Mouse (Mus musculus) MN1 (cell line): Measurements from ENCODE around the gene Gfra1.

Experiments used
- DNase-seq: peaks from one replicate; pipeline ENCODE4 v3.0.0-alpha.2; 2016; ENCODE audit warnings: low spot score

Gfra1 gene

DNA sequence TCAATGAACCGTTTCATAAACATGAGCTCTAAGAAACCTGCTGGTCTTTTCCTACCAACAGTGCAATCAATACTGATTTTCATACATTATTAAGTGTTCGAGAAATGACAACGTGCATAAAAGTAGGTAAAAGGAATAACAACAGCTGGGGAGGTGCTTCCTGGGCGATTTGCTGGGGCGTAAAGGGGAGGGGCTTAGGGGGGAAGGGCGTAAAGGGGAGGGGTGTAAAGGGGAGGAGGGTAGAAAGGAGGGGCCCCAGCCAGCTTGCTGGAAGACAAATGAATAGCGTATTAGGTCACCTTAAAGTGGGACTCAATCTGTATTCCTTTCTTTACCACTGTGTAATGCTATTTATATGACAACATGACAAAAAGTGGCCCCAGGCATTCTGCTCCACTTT, 13.9 kb downstream of the Gfra1 start:
- no peak for DNase-seq

DNA sequence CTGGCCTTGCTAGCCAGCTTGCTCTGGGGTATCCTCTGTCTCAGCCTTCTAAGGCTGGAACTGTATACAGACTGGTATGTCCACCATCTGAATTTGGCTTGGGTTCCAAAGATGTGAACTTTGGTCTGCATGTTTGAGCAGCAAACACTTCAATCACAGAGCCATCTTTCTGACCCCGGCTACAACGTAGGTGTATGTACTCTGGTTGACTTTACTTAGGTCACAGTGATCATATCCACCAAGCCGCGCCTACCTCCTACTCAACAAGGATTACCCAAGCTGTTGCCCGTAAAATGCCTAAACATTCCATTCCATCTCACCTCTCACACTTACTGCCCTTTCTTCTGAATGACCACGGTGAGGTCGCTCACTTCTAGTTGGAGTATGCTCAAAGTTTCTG, 14.5 kb downstream of the Gfra1 start:
- DNase-seq = no peak

DNA sequence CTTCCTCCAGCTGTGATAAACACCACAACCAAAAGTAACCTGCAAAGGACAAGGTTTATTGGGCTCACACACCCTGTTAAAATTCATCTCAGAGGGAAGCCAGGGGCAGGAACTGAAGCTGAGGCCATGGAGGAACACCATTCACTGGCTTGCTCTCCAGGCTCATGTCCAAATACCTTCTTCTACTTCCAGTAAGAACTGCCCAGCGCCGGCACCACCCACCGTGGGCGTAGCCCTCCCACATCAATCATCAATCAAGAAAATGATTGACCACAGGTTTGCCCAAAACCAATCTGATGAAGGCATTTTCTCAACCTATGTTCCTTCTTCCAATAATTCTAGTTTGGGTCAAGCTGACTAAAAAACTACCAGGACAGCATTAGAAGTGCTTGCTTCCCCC, 16.9 kb downstream of the Gfra1 start:
- DNase-seq = no peak

DNA sequence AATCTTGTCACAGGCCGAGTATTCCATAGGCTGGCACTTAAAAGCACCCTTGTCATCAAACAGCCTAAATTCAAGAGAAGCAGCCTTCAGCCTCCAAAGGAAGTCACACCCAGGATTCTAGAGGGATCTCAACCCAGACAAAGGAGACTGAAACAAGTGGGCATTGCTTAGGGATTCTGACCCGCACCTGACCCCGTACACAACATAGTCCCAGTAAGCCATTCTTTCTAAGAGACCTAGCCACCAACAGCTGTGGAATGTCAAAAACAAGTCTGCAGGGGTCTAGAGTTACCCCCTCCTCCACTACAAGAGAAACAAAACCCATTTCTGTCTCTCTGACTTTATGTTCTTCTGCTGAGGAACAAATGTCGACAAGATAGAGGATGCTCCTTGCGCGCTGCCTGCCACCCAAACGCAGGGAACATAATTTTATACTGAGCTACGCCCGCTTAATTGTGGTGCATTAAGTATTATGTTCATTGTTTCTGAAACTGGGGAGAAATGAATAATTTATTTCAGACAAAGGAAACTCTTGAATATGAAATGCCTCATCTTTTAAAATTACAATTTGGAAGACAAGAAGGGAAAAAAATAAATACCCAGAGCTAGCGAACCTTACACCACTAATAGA, 18.2 kb downstream of the Gfra1 start:
- DNase-seq = no peak

DNA sequence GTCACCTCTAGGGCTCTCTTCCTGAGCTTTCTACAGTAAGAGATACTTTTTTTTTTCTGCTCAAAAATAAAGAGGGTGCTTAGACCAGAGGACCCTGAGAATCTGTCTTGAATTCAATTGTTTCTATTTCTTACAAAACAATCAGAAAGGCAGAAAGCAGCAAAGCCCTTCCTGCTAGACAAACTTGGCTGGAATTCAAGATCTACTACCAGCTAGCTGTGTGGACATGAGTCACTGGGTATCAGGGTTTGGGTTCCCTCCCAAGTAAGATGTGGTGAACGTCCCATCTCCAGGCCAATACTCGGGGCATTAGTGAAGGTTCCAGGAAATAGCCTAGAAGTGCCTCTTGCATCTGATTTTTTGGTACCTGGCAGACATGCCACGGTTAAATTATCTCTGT, 18.8 kb downstream of the Gfra1 start:
- peak; percentile 68 for DNase-seq

DNA sequence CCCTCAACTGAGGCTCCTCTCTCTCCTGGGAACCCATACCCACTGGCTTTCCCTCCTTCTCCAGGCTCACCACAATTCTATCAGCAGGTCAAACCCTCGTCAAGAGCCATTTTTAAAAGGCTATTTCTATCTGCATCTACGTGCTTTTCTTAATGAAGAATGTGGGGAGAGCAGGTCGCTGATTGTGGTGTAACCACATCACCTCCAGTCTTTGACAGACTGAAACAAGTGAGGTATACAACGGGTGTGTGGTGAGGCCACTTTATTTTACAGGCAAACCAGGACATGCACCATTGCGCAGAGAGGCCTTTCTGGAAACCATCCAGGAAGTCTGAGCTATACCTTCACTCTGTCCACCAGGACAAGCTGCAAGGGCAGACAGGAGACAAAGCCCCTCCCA, 19.8 kb downstream of the Gfra1 start:
- DNase-seq = no peak

DNA sequence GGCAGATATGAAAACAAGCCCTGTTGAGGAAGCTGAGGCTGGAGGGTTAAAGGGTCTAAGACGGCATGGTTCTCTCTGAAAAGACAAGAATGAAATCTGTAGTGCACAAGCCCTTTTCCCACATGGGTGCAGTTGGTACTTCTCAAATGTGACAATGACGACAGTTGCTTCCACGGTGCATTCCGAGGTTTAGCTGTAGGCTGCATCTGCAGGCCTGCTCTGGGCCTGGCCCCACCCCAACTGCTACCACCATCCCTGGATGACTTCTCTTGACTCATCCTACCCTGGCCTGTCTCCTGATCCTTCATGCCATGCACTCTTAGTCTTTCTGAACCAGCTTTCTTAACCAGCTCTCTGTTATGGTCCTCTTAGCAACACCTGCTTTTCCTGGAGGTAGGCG, 22.9 kb downstream of the Gfra1 start:
- no peak for DNase-seq

DNA sequence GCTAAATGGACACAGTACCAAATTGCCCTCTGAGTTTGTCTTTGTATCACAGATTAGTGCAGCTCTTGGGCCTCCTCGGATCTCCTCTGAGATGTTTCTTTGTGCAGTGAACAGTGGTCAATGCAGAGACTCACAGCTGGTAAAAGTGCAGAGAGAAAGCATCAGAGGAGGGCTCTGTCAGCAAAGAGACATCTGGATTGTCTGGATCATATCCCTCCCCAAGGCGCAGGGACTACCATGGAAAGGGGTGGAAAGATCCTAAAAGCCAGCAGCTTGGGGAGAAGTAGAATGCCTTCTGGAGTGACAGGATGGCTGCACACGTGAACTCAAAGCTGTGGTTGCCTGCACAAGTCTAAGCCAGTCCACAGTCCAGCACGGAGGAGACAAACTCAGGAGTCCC, 27.2 kb downstream of the Gfra1 start:
- no peak for DNase-seq

DNA sequence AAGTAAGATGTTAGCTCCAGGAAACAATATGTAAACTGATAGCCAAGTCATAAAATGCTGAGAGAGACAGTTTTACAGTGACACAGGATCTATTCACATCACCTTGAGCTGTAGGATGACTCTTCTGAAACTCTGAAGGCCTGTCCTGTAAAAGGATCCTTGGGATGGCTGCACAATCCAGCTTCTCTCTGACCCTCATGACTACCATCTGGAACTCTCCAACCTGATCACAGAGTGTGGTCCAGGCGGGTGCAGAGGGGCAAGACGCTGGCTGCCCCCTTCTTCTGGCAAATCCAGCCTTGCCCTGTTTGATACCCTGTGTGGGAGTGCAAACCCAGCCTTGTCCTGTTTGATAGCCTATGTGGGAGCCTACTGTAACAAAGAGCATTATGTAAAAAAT, 28.4 kb downstream of the Gfra1 start:
- no peak for DNase-seq

DNA sequence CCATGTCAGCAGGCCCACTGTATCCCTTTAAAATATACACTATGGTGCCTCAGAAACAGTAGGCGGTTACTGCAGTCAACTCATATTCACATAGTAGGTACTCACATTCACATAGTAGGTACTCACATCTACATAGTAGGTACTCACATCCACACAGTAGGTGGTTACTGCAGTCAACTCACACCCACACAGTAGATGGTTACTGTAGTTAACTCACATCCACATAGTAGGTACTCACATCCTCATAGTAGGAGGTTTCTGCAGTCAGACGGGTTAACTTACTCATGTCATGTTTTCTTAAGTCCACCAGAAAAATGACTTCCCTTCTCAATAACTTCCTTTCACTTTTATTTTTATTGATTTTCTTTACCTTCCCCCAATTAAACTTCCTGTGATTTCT, 30.8 kb downstream of the Gfra1 start:
- DNase-seq = no peak

DNA sequence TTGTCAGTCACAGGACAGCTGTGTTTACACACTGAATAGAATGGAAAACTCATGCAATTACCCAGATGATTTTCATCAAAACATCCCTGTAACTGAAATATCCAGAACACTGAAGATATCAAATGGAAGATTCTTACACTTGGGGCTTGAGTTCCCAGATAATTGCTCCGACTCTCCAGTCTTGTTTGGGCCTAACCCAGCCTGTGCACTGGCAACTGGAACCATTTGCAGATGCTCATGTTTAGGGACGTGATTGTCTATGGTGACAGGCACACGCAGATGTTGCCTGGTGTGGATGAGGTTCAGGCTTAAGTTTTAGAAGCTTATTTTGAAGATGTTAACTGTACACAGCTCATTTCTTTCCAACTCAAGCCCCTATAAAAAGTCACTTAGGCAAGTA, 31.5 kb downstream of the Gfra1 start:
- no peak for DNase-seq

DNA sequence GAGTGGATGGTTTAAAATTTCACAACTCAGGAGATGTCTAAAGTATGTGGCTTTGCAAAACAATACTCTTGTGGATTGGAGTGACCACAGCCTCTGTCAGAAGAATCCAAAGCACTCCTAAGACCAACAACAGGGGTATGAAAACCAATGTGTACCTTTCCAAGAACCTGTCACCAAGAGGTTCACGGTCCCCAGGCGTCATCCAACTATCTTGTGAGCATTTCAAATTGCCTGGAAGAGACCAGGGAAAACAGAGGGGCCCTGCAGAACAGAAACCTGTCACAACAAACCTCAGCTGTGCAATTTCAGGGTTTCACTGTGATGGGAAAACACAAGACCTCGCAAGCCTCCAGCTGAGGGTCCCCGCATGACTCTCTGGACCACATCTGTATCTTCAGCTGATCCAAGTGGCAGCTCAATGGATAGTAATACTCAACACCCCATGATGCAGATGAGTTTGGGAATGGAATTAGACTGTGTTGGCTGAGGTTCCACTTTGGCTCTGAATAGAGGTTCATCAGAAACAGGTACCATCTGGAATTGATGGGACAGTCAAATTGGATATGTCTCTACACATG, 32.7 kb downstream of the Gfra1 start:
- no peak for DNase-seq

DNA sequence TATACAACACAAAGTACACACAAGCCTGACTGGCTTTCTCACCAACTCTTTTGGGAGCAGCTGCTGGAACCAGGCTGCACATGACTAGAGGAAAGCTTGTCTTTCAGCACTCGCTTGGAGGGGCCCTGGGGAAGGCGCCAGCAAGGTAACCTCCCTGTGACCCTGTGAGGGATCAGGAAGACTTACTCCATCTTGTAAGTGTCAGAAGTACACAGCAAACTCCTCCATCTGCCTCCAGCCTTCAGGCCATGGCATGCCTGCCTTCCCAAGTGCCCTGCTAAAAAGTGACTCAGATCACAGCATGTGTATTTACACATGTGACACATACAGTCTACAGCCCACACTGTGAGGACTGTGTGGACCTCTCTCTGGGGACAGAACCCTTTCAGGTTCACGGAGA, 36.0 kb downstream of the Gfra1 start:
- DNase-seq = no peak

DNA sequence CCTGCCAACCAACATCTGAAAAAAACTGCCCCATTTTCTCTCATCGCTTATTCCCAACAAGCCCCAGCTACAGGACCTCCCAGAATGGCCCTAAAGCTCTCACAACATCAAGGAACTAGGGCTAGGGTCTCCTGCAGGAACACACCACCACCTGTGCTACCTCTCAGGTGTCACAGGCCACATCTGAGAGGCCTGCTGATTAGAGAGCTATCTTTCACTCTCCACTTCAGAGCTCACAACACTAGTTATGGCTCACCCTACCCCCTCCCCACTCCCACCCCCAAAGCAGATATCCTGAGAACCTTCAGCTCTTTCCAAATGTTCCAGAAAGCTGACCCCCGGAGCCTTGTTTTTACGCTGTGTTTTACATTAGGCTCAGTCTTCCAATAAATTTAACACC, 36.4 kb downstream of the Gfra1 start:
- no peak for DNase-seq

DNA sequence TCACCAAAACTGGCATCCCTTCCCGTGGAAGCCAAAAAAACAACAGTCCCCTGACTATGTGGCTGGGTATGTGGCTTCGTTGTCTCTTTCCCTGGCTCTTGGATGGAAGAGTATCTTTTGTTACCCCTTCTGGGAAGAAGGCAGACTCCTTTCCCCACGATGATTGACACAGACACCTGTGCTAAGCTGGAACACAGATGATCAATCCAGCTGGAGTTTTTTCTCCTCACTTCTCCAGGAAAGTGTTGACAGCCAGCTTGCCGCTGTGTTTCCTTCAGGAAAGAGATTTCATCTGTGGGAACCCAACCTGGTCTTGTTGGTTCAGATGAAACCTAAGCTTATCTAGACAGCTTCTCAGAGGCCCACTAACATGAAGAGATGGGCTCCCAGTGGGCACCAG, 40.5 kb downstream of the Gfra1 start:
- DNase-seq = no peak

DNA sequence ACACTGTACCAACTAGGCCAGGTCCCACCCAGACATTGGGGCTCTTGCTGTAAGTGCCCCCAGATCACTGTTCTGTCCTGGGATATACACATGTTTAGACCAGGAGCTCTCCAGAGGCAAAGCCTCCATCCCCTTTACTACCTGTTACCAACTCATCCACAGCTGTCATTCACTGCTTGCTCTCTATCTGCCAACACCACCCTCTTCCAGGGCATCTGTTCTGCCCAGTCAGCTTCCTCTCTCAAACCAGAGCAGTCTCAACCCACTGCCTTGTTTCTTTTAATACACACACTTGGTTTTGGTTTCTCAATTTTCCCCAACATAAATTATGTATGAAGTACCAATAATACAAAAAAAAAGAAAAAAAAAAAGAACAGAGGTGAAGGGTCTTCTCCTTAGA, 41.0 kb downstream of the Gfra1 start:
- DNase-seq = no peak

DNA sequence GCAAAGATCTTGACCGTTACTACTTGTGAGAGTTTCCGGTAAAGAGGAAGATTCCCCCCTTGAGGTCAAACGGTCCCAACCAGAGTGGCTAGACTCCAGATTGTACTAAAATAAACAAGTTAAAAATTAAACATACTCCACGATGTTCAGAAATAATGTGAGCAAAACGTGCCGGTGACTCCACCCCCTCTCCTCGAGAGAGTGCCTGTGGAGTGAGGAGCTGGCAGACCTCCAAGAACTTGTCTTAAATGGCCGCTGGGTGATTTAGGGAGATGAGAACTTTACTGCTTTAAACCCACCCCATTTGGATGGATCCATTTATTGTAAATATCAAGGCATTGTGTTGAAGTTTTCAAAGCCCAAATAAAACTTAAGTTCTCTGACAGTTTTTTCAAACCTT, 42.4 kb downstream of the Gfra1 start:
- DNase-seq = peak; percentile 76

DNA sequence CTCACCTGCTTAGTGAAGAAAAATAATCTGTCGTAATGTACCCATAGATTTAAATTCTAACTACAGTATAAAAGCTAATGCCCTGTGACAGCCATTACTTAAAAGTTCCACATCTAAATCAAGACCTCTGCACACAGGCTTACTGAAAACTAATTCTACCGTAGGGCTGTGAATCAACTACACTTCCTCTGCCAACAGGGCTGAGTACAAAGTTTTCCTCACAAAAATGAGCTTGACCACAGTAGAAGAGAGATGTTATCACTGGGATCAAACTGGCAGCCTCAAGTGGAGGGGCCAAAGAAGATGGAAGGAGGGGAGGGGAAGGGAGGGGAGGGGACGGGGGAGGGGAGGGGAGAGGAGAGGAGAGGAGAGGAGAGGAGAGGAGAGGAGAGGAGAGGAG, 42.9 kb downstream of the Gfra1 start:
- DNase-seq = no peak

DNA sequence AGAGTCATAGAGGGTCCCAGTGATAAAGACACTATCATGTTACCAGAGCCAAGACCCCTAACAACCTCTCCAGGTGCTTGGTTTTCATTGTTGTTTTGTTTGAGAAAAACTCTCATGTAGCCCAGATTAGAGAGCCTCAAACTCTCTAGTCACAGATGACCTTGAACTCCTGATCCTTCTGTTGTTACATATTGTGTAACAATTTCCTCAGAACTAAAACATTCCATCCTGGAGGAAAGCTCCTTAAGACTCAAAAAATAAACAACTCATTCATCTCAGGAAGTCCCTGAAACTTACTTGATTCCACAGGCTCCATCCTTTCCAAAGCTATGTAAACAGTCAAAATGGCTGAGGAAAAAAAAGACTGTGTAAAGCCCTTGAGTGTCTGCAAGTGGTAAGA, 49.0 kb downstream of the Gfra1 start:
- no peak for DNase-seq

DNA sequence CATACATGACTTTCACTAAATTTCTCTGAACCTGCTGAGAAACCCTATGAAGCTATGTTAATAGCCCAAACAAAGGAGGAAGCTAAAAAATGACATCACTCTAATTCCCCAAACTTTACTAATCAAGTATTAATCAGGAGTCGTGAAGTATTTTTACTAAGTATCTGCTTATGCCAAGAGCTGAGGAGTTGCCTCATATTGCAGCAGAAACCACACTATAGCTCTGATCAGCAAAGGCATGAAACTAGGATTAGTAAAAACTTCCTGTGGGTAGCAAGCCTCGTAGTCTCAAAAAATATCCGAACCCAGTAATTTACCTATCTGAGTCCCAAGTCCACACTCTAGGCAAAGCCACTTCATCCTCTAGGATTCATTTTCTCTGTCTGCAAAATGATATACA, 55.5 kb downstream of the Gfra1 start:
- DNase-seq = no peak

DNA sequence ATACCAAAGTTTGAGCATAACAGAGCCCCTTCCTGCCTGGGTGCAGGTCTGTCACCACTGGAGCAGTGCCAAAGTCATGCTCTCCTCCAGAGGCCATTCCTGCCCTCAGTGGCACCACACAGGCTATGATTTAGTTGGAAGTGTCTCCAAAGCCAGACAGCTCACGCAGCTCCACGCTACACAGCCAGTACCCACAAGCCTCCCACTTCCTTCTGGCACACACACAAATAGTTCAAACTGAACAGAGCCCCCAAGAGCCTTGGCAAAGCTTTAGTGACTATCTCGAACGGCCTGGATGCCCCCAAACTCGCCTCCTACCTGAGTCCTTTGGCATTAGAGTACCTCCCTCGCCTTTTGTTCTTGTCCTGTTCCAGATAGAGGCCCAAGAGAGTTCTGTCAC, 56.5 kb downstream of the Gfra1 start:
- DNase-seq = no peak

DNA sequence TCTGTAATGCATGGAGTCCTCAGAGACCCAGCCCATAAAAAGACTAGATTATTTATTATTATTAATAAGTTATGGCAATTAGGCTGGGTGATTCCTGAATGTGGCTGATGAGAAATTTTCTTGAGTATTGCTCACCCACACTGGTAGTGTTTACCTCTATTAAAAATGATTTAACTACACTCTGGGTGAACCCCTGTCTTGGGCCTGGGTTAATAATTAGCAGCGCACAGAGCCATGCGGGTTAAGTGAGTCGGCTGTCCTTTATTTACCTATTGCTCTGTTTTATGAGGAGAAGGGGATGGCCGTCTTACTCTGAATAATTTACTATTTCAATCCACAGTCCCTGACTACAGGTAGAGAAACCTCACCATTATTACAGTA, 59.1 kb downstream of the Gfra1 start:
- no peak for DNase-seq

DNA sequence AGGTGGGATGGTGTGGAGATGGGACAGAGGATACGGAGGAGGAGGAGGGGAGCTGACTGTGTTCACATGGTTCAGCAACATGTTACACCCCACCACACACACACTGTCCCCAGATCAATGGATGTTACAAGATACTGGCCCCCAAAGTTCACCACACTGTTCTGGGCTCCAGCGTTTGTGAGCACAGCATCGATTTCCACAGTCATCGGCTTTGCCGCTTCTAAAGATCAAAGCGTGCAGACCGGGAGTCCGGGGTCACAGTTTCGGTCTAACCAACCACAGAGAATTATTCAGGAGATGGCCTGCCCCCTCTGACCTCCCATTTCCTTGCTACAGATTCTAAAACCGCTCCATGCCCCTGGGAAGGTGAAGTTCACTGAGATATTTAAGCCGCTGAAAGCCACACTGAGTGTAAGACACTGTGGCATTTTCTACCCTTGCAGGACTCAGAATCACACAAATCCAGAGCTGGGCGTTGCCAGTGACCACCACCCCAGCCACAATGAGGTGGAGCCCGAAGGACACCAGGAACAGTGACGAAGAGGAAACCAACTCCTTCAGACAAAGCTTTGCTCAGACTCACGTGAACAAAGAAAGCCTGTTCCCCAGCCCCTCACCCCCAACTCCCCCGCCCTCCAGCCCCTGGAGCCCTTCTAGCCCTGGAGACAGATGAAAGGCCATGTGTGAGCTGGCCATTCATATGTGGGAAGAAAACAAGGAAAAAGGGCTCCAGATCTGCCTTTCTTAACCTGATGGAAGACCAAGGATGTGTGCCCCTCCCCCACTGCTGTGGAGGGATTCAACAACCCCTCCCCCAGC, 59.7 kb downstream of the Gfra1 start:
- no peak for DNase-seq

DNA sequence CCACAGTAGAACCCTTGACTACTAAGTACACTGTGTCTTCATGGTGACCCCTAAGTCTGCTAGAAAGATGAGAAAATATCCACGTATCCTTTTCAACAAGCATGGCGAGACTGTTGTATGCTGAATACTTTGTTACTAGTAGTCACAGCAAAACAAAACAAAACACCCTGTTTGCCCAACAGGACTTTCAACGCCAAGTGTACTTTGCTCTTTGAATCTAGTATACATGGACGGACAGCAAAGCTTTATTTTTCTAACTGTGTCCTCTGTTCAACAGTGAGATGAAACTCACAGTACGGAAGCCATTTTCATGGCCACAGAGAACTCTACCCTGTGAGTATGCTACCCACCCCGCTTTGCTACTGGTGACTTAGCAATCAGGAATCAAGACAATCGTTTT, 62.6 kb downstream of the Gfra1 start:
- DNase-seq = no peak
